Mouse (Mus musculus): Measurements from ENCODE around the gene Mcm9. TPM values are rescaled to one million over a fixed set of nuclear protein-coding genes. Genes with fewer than 3 reads are reported as not detected.
A peak's percentile ranks its signal among the peaks of the same experiment; 100 is the strongest.

Gene Mcm9
- polyA plus RNA-seq, 1 experiment from 2014 or later = 10.9 TPM

DNA sequence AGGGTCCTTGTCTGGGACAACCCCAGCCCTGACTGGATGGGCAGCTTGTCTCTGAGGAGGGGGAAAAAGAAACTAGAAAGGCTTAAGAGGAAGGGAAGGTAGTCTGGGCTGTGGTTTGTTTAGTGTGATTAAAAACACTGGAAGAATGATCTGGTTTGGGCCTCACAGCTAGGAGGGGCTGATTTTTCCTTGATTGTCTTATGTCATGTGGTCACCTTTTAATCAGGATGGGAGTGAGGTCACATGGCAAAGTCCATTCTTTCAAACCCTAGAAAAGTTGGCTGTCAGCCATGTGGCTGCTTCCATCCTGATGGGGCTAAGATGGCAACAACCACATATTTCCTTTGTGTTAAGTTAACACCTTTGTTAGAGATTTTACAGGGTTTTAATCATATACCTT lies 61.7 kb downstream of the Mcm9 start:
- no peak overlapping the region for H3K9ac ChIP-seq
- no peak overlapping the region for H3K4me3 ChIP-seq (replicated peaks)
- no peak overlapping the region for H3K4me2 ChIP-seq (replicated peaks)
- no peaks in the 10 kb centered on the region for H3K36me3 ChIP-seq
- H3K27ac ChIP-seq (replicated peaks) = no peak overlapping the region
- ATAC-seq (ENCODE audit: insufficient number of reproducible peaks, low FRiP score, low TSS enrichment, low read depth) = no peak
- no peaks in the 10 kb centered on the region for H3K27me3 ChIP-seq
- H3K9me3 ChIP-seq (replicated peaks) = no peaks in the 10 kb centered on the region
- H3K4me1 ChIP-seq = no peaks in the 10 kb centered on the region

DNA sequence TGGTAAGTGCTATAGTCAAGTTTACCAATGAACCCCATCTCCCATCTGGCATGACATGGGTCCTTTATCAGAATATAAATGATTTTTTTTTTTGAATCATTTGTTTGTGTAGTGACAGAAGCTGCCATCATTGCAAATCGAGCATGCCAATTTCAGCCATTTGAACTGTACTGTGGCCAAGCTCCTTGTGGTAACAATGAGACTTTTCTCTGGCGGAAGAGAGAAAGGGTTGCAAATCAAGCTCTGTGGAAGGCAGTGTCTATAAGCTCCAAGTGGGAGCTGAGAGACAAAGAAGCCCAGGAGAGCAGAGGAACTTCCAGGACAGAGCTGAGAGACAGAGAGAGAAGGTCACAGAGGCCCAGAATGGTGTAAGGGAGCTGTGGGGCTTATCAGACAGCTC lies 64.7 kb downstream of the Mcm9 start:
- no peak for ATAC-seq (ENCODE audit: insufficient number of reproducible peaks, low FRiP score, low TSS enrichment, low read depth)
- Histone ChIP-seq H3K9me3 (replicated peaks) (no peaks in the 10 kb centered on the region), H3K4me2 (replicated peaks) (no peak overlapping the region), H3K4me3 (replicated peaks) (no peak overlapping the region), H3K27ac (replicated peaks) (no peak overlapping the region), H3K4me1 (no peaks in the 10 kb centered on the region), H3K36me3 (no peaks in the 10 kb centered on the region), H3K9ac (no peak overlapping the region), H3K27me3 (no peaks in the 10 kb centered on the region)
- 79% methylated on average over 2 of the region's 2 CpGs for WGBS

- Histone ChIP-seq H3K27ac (replicated peaks) (no peak overlapping the region), H3K4me2 (replicated peaks) (no peak overlapping the region), H3K36me3 (no peaks in the 10 kb centered on the region), H3K9ac (no peak overlapping the region), H3K9me3 (replicated peaks) (no peaks in the 10 kb centered on the region), H3K4me3 (replicated peaks) (no peak overlapping the region), H3K27me3 (no peaks in the 10 kb centered on the region), H3K4me1 (no peaks in the 10 kb centered on the region)
- peak; percentile 19; the same call in 1 of the 2 replicates for ATAC-seq (ENCODE audit: insufficient number of reproducible peaks, low FRiP score, low TSS enrichment, low read depth)
- WGBS = 30% methylated on average over 5 of the region's 5 CpGs
Observed at GRCm38 (mm10) chr10:53562001-53562400, 68.2 kb downstream of the Mcm9 start.

DNA sequence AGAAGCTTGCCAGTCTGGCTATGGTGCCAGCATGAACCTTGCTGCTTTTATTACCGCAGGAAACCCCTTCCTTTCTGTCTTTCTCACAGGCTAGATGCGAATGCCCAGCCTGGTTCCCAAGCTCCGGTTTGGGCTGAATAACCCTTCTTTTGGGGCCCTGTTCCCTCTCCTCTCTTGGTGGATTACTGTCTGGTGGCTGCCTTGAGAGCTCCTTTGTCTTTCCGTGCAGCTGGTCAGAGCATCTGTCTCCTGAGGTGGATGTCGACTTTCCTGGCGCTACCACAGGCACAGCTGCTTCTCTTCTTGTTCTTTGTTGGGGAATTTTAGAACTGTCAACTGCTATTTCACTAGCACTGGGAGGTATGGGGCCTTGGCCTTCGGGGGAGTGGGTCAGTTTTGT lies 92.6 kb downstream of the Mcm9 start:
- H3K9me3 ChIP-seq (replicated peaks) = no peaks in the 10 kb centered on the region
- no peak overlapping the region for H3K9ac ChIP-seq
- no peaks in the 10 kb centered on the region for H3K27me3 ChIP-seq
- peaks cover 37% of the 10 kb centered on the region for H3K36me3 ChIP-seq
- 69% methylated on average over 7 of the region's 7 CpGs for WGBS
- no peak overlapping the region for H3K4me3 ChIP-seq (replicated peaks)
- no peak overlapping the region for H3K4me2 ChIP-seq (replicated peaks)
- H3K4me1 ChIP-seq = no peaks in the 10 kb centered on the region
- ATAC-seq (ENCODE audit: insufficient number of reproducible peaks, low FRiP score, low TSS enrichment, low read depth) = no peak
- no peak overlapping the region for H3K27ac ChIP-seq (replicated peaks)

GRCm38 (mm10) chr10:53532297-53532696 lies 97.9 kb downstream of the Mcm9 start:
- H3K27me3 ChIP-seq = no peaks in the 10 kb centered on the region
- ATAC-seq (ENCODE audit: insufficient number of reproducible peaks, low FRiP score, low TSS enrichment, low read depth) = no peak
- no peak overlapping the region for H3K9ac ChIP-seq
- no peak overlapping the region for H3K4me2 ChIP-seq (replicated peaks)
- no peak overlapping the region for H3K27ac ChIP-seq (replicated peaks)
- WGBS = 81% methylated on average over 5 of the region's 5 CpGs
- 0 out of 2 replicates have a peak, but pooled peaks cover 3% of the 10 kb centered on the region for H3K4me1 ChIP-seq
- no peaks in the 10 kb centered on the region for H3K9me3 ChIP-seq (replicated peaks)
- peaks cover 11% of the 10 kb centered on the region; the same call in 1 of the 2 replicates for H3K36me3 ChIP-seq
- no peak overlapping the region for H3K4me3 ChIP-seq (replicated peaks)

GRCm38 (mm10) chr10:53527838-53528773 lies 102.1 kb downstream of the Mcm9 start:
- Histone ChIP-seq H3K36me3 (no peaks in the 10 kb centered on the region), H3K4me3 (replicated peaks) (no peak overlapping the region), H3K27ac (replicated peaks) (no peak overlapping the region), H3K4me1 (0 out of 2 replicates have a peak, but pooled peaks cover 3% of the 10 kb centered on the region), H3K9ac (no peak overlapping the region), H3K9me3 (replicated peaks) (no peaks in the 10 kb centered on the region), H3K27me3 (no peaks in the 10 kb centered on the region), H3K4me2 (replicated peaks) (no peak overlapping the region)
- no peak for ATAC-seq (ENCODE audit: insufficient number of reproducible peaks, low FRiP score, low TSS enrichment, low read depth)
- 29% methylated on average over 6 of the region's 6 CpGs for WGBS

DNA sequence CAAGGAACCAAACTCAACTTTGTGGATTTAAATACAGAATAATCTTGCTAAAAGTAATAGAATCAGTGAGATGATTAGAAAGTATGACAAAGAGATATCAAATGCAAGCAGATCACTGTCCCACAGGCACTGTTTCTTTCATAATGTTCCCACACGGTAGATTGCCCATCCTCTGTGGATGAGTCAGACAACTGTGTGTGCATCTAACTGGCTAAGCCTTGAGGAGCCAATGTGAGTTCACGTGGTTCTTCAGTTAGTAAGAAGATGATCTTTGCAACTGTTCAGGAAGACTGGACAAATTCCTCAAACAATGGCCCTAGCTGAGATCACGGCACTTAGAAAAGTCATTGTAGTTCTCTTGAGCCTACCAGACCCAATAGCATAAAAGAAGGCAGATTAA lies 102.9 kb downstream of the Mcm9 start:
- H3K4me1 ChIP-seq = 0 out of 2 replicates have a peak, but pooled peaks cover 3% of the 10 kb centered on the region
- 84% methylated on average over 3 of the region's 3 CpGs for WGBS
- H3K36me3 ChIP-seq = no peaks in the 10 kb centered on the region
- no peak overlapping the region for H3K4me3 ChIP-seq (replicated peaks)
- no peak overlapping the region for H3K9ac ChIP-seq
- H3K27me3 ChIP-seq = no peaks in the 10 kb centered on the region
- H3K27ac ChIP-seq (replicated peaks) = no peak overlapping the region
- no peak for ATAC-seq (ENCODE audit: insufficient number of reproducible peaks, low FRiP score, low TSS enrichment, low read depth)
- no peaks in the 10 kb centered on the region for H3K9me3 ChIP-seq (replicated peaks)
- no peak overlapping the region for H3K4me2 ChIP-seq (replicated peaks)

- Histone ChIP-seq H3K27ac (replicated peaks) (no peak overlapping the region), H3K36me3 (no peaks in the 10 kb centered on the region), H3K9me3 (replicated peaks) (no peaks in the 10 kb centered on the region), H3K4me1 (0 out of 2 replicates have a peak, but pooled peaks cover 3% of the 10 kb centered on the region), H3K9ac (no peak overlapping the region), H3K27me3 (no peaks in the 10 kb centered on the region), H3K4me2 (replicated peaks) (no peak overlapping the region), H3K4me3 (replicated peaks) (no peak overlapping the region)
- no peak for ATAC-seq (ENCODE audit: insufficient number of reproducible peaks, low FRiP score, low TSS enrichment, low read depth)
- 93% methylated on average over 2 of the region's 2 CpGs for WGBS
Observed at GRCm38 (mm10) chr10:53526350-53526749, 103.9 kb downstream of the Mcm9 start.

DNA sequence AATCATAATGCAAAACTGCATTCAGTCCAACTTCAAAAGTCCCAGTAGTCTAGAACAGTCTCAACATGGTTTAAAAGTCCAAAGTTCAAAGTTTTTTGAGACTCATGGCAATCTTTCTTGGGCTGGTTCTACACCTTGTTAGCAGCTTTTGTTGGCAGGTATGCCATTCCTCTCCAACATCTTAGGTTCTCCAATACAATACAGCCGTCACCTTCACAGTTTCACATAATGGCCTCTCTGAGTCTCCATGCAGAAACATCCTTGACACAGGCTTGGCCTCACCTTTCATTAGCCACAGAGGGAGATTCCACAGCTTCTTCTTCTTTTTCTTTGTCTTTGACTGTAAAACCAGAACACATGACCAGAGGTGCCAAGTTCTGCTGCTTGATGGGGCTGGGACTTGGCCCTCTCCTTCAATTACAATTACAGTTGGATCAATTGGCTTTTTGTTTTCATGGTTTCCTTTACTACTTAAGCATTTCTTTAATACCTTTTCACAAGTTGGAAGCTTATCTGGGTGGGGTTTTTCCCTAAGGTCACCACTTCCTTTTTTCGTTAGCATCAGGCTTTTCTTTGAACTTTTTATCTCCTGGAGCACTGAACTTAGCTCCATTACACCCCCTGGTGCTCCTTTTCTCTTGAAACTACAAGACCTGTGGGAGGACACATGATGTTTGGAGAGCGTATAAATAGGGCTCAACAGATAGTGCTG lies 104.8 kb downstream of the Mcm9 start:
- WGBS = 83% methylated on average over 3 of the region's 3 CpGs
- no peak overlapping the region for H3K9ac ChIP-seq
- H3K4me2 ChIP-seq (replicated peaks) = no peak overlapping the region
- no peak for ATAC-seq (ENCODE audit: insufficient number of reproducible peaks, low FRiP score, low TSS enrichment, low read depth)
- no peak overlapping the region for H3K4me3 ChIP-seq (replicated peaks)
- H3K9me3 ChIP-seq (replicated peaks) = no peaks in the 10 kb centered on the region
- no peaks in the 10 kb centered on the region for H3K36me3 ChIP-seq
- no peak overlapping the region for H3K27ac ChIP-seq (replicated peaks)
- H3K4me1 ChIP-seq = 0 out of 2 replicates have a peak, but pooled peaks cover 3% of the 10 kb centered on the region
- no peaks in the 10 kb centered on the region for H3K27me3 ChIP-seq

GRCm38 (mm10) chr10:53519068-53519954 lies 110.9 kb downstream of the Mcm9 start:
- 23% methylated on average over 14 of the region's 14 CpGs for WGBS
- Histone ChIP-seq H3K4me1 (peaks cover 12% of the 10 kb centered on the region), H3K4me2 (replicated peaks) (no peak overlapping the region; the same call in none of the 2 replicates), H3K36me3 (no peaks in the 10 kb centered on the region), H3K27me3 (no peaks in the 10 kb centered on the region), H3K9me3 (replicated peaks) (no peaks in the 10 kb centered on the region), H3K27ac (replicated peaks) (peak overlapping the region; percentile 72), H3K4me3 (replicated peaks) (no peak overlapping the region), H3K9ac (no peak overlapping the region)
- ATAC-seq (ENCODE audit: insufficient number of reproducible peaks, low FRiP score, low TSS enrichment, low read depth) = peak; percentile 63; the same call in 1 of the 2 replicates

GRCm38 (mm10) chr10:53518599-53518913 lies 111.7 kb downstream of the Mcm9 start:
- no peak overlapping the region; the same call in 1 of the 2 replicates for H3K4me2 ChIP-seq (replicated peaks)
- no peak overlapping the region for H3K9ac ChIP-seq
- ATAC-seq (ENCODE audit: insufficient number of reproducible peaks, low FRiP score, low TSS enrichment, low read depth) = no peak
- no peaks in the 10 kb centered on the region for H3K36me3 ChIP-seq
- H3K4me3 ChIP-seq (replicated peaks) = no peak overlapping the region
- H3K27ac ChIP-seq (replicated peaks) = peak overlapping the region; percentile 72
- WGBS = 29% methylated on average over 8 of the region's 8 CpGs
- peaks cover 12% of the 10 kb centered on the region for H3K4me1 ChIP-seq
- no peaks in the 10 kb centered on the region for H3K9me3 ChIP-seq (replicated peaks)
- no peaks in the 10 kb centered on the region for H3K27me3 ChIP-seq

Data from embryonic facial prominence, embryonic 15.5 days (tissue).